Mouse (Mus musculus) liver, embryonic 13.5 days (tissue): Measurements from ENCODE around the gene Nprl2. TPM values are rescaled to one million over a fixed set of nuclear protein-coding genes. Genes with fewer than 3 reads are reported as not detected.

Experiments
- ATAC-seq: fragments of 200-750 bp; cut with Nextera tagmentation; 2 replicates; pipeline ENCODE4 v1.8.0; 2017; ENCODE audit warnings: low read depth, mild to moderate bottlenecking, moderate number of reproducible peaks, moderate library complexity
- DNase-seq: peaks from one replicate; pipeline ENCODE4 v3.0.0; 2022
- H3K27ac ChIP-seq: fragments of 300-500 bp; sonication (generic); 2 replicates; pipeline ENCODE4 v1.5.1; 2015; ENCODE audit warnings: moderate library complexity, mild to moderate bottlenecking, inconsistent platforms
- H3K27me3 ChIP-seq: fragments of 300-500 bp; sonication (generic); 2 replicates; pipeline ENCODE4 v1.6.1; 2015; ENCODE audit warnings: mild to moderate bottlenecking, inconsistent platforms
- H3K36me3 ChIP-seq: fragments of 300-500 bp; sonication (generic); 2 replicates; pipeline ENCODE4 v1.6.1; 2015; ENCODE audit warnings: mild to moderate bottlenecking, inconsistent platforms
- H3K4me1 ChIP-seq: fragments of 300-500 bp; sonication (generic); replicated peaks from 2 replicates; pipeline ENCODE4 v1.6.1; 2015; ENCODE audit warnings: inconsistent platforms
- H3K4me2 ChIP-seq: fragments of 300-500 bp; sonication (generic); 2 replicates; pipeline ENCODE4 v1.6.1; 2015; ENCODE audit warnings: inconsistent platforms, mild to moderate bottlenecking, moderate library complexity
- H3K4me3 ChIP-seq: fragments of 300-500 bp; sonication (generic); replicated peaks from 2 replicates; pipeline ENCODE4 v1.5.1; 2015; ENCODE audit warnings: mild to moderate bottlenecking, inconsistent platforms
- H3K9ac ChIP-seq: fragments of 300-500 bp; sonication (generic); 2 replicates; pipeline ENCODE4 v1.6.1; 2015; ENCODE audit warnings: mild to moderate bottlenecking, inconsistent platforms
- H3K9me3 ChIP-seq: fragments of 300-500 bp; sonication (generic); replicated peaks from 2 replicates; pipeline ENCODE4 v1.6.1; 2016; ENCODE audit warnings: inconsistent platforms
- WGBS: fragments of 180-500 bp; shearing (Covaris S2); methylation state at CpG from one replicate; pipeline ENCODE4 v1.1.7; 2015; ENCODE audit not compliant: insufficient replicate concordance; 5-methylcytosine and 5-hydroxymethylcytosine counted together
- polyA plus RNA-seq: library from polyadenylated mRNA; unstranded; fragments of >200 nt; fragmentation: Nextera tagmentation; extraction: Ambion mirVana; gene quantifications from 2 replicates; pipeline ENCODE4 v1.2.1, GENCODE M21; 2015

Gene Nprl2
- polyA plus RNA-seq, 1 experiment from 2014 or later = 14.3 TPM

DNA sequence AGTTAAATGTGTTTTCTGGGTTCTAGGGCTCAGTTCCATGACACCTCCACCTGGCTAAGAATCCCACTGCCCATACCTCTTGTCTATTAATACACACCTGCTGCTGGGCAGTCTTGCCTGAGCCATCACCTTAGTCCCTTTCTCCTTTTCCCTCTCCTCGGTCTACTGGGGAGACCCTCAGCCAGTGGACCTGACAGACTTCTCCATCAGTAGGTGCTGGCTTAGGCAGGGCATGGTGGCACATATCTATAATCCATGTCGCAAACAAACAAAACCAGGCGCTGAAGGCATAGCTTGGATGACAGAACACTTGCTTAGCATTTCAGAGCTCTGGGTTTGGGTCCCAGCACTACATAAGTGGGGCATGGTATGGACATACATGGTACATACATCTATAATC is 3.3 kb upstream of the Nprl2 start:
- Histone ChIP-seq H3K4me1 (peaks cover 63% of the 10 kb centered on the region), H3K4me3 (no peak overlapping the region), H3K4me2 (no peak overlapping the region), H3K36me3 (peaks cover 46% of the 10 kb centered on the region), H3K27ac (no peak overlapping the region), H3K9me3 (no peaks in the 10 kb centered on the region), H3K27me3 (no peaks in the 10 kb centered on the region), H3K9ac (no peak overlapping the region)
- ATAC-seq (no peak), DNase-seq (no peak)
- WGBS = 83% methylated on average over 3 of the region's 3 CpGs

DNA sequence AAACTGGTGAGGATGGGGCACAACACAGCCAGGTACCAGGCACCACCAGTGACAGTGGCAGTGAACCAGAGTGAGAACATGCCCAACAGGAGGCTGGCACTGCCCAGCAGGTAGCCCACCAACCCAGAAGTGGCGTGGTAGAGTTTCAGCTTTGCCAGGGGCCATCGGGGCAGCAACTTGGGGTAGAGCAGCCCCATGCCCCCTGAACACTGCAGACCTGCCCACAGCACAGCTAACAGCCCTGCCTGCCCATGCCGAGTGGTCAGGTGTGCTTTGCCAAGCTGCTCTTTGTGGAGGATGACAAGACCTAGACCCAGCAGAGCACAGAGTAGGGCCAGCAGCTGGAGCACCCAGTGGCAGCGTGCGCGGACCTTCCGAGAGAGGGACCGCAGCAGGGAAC is 2.1 kb upstream of the Nprl2 start:
- Histone ChIP-seq H3K4me2 (no peak overlapping the region), H3K4me1 (peaks cover 58% of the 10 kb centered on the region), H3K27me3 (no peaks in the 10 kb centered on the region), H3K27ac (no peak overlapping the region), H3K36me3 (peaks cover 58% of the 10 kb centered on the region), H3K9me3 (no peaks in the 10 kb centered on the region), H3K4me3 (no peak overlapping the region), H3K9ac (no peak overlapping the region)
- WGBS = 93% methylated on average over 8 of the region's 8 CpGs
- no peak for ATAC-seq
- no peak for DNase-seq

DNA sequence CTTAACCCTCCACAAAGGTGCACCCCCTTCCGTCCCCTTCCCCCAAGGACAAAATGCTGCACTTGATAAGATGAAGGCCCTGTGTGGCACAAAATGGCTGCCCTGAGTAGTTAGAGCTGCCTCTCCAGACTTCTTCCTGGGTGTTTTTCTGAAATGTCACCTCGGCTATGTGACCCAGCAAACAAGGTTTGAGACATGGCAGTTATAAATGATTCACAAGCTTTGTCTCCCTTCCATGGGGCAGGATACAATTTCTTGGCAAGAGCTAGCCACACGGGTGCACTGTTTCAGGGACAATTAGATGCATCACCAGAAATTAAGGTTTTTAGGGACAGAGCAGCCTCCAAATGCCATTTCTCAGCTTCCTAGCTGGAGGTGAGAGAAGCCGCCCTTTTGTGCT is 1.6 kb upstream of the Nprl2 start:
- H3K27ac ChIP-seq = peak overlapping the region; percentile 63; the same call in 1 of the 2 replicates
- no peaks in the 10 kb centered on the region for H3K27me3 ChIP-seq
- no peak for ATAC-seq
- H3K36me3 ChIP-seq = peaks cover 61% of the 10 kb centered on the region
- no peak overlapping the region for H3K4me3 ChIP-seq
- 62% methylated on average over 4 of the region's 4 CpGs for WGBS
- H3K9me3 ChIP-seq = no peaks in the 10 kb centered on the region
- no peak for DNase-seq
- H3K9ac ChIP-seq = no peak overlapping the region
- peak overlapping the region; percentile 93 for H3K4me2 ChIP-seq
- peaks cover 55% of the 10 kb centered on the region for H3K4me1 ChIP-seq

- WGBS = 41% methylated on average over 10 of the region's 10 CpGs
- Histone ChIP-seq H3K27ac (peak overlapping the region; percentile 63), H3K36me3 (peaks cover 61% of the 10 kb centered on the region)
These were observed 1.0 kb upstream of the Nprl2 start for GRCm38 (mm10) chr9:107541005-107541404.

GRCm38 (mm10) chr9:107542352-107542686 is 293 bp downstream of the Nprl2 start:
- peaks cover 51% of the 10 kb centered on the region for H3K36me3 ChIP-seq
- peak overlapping the region; percentile 79 for H3K9ac ChIP-seq
- peak overlapping the region; percentile 74 for H3K4me3 ChIP-seq

More at GRCm38 (mm10) chr9:107541005-107541404, 1.0 kb upstream of the Nprl2 start:
- H3K4me2 ChIP-seq = peak overlapping the region; percentile 93
- no peaks in the 10 kb centered on the region for H3K27me3 ChIP-seq
- no peaks in the 10 kb centered on the region for H3K9me3 ChIP-seq
- peaks cover 52% of the 10 kb centered on the region for H3K4me1 ChIP-seq
- ATAC-seq (no peak), DNase-seq (no peak)
- peak overlapping the region; percentile 74 for H3K4me3 ChIP-seq
- peak overlapping the region; percentile 79; the same call in 1 of the 2 replicates for H3K9ac ChIP-seq

GRCm38 (mm10) chr9:107542721-107543120 is 695 bp downstream of the Nprl2 start:
- Histone ChIP-seq H3K27ac (peak overlapping the region; percentile 80), H3K9me3 (no peaks in the 10 kb centered on the region), H3K36me3 (peaks cover 47% of the 10 kb centered on the region), H3K4me2 (peak overlapping the region; percentile 93), H3K9ac (peak overlapping the region; percentile 79), H3K4me1 (peaks cover 52% of the 10 kb centered on the region), H3K4me3 (peak overlapping the region; percentile 74), H3K27me3 (no peaks in the 10 kb centered on the region)
- ATAC-seq (no peak), DNase-seq (no peak)
- WGBS = 45% methylated on average over 8 of the region's 8 CpGs

More at GRCm38 (mm10) chr9:107542352-107542686, 293 bp downstream of the Nprl2 start:
- 2% methylated on average over 11 of the region's 11 CpGs for WGBS
- ATAC-seq (0 out of 2 replicates have a peak, but pooled peaks have one; percentile 9), DNase-seq (no peak)
- H3K4me1 ChIP-seq = peaks cover 52% of the 10 kb centered on the region
- no peaks in the 10 kb centered on the region for H3K27me3 ChIP-seq
- peak overlapping the region; percentile 80 for H3K27ac ChIP-seq
- H3K4me2 ChIP-seq = peak overlapping the region; percentile 93
- H3K9me3 ChIP-seq = no peaks in the 10 kb centered on the region

GRCm38 (mm10) chr9:107543299-107543698 is 1.3 kb downstream of the Nprl2 start:
- no peak for DNase-seq
- Histone ChIP-seq H3K9me3 (no peaks in the 10 kb centered on the region), H3K4me2 (peak overlapping the region; percentile 93; the same call in 1 of the 2 replicates), H3K9ac (0 out of 2 replicates have a peak overlapping the region, but pooled peaks have one; percentile 79), H3K27me3 (peaks cover 2% of the 10 kb centered on the region; the same call in 1 of the 2 replicates), H3K36me3 (peaks cover 41% of the 10 kb centered on the region), H3K4me3 (no peak overlapping the region), H3K4me1 (peaks cover 55% of the 10 kb centered on the region), H3K27ac (no peak overlapping the region)
- no peak for ATAC-seq
- WGBS = 77% methylated on average over 11 of the region's 11 CpGs

GRCm38 (mm10) chr9:107544196-107544700 is 2.2 kb downstream of the Nprl2 start:
- H3K27ac ChIP-seq = no peak overlapping the region
- no peak for DNase-seq

GRCm38 (mm10) chr9:107544729-107545128 is 2.7 kb downstream of the Nprl2 start:
- Histone ChIP-seq H3K9ac (no peak overlapping the region), H3K4me3 (no peak overlapping the region), H3K27me3 (peaks cover 16% of the 10 kb centered on the region; the same call in 1 of the 2 replicates), H3K4me2 (no peak overlapping the region), H3K36me3 (peaks cover 27% of the 10 kb centered on the region), H3K27ac (no peak overlapping the region), H3K4me1 (peaks cover 50% of the 10 kb centered on the region), H3K9me3 (no peaks in the 10 kb centered on the region)
- no peak for DNase-seq
- WGBS = 89% methylated on average over 12 of the region's 12 CpGs
- no peak for ATAC-seq

More at GRCm38 (mm10) chr9:107544196-107544700, 2.2 kb downstream of the Nprl2 start:
- WGBS = 89% methylated on average over 17 of the region's 17 CpGs
- no peak for ATAC-seq
- no peak overlapping the region for H3K9ac ChIP-seq
- H3K4me3 ChIP-seq = no peak overlapping the region
- H3K9me3 ChIP-seq = no peaks in the 10 kb centered on the region
- H3K36me3 ChIP-seq = peaks cover 32% of the 10 kb centered on the region
- peaks cover 11% of the 10 kb centered on the region; the same call in 1 of the 2 replicates for H3K27me3 ChIP-seq
- peaks cover 50% of the 10 kb centered on the region for H3K4me1 ChIP-seq
- no peak overlapping the region for H3K4me2 ChIP-seq

GRCm38 (mm10) chr9:107545199-107545598 is 3.2 kb downstream of the Nprl2 start:
- no peak overlapping the region for H3K9ac ChIP-seq
- DNase-seq (no peak), ATAC-seq (no peak)
- no peak overlapping the region for H3K27ac ChIP-seq
- no peak overlapping the region for H3K4me3 ChIP-seq
- H3K36me3 ChIP-seq = peaks cover 22% of the 10 kb centered on the region
- H3K4me2 ChIP-seq = no peak overlapping the region
- H3K9me3 ChIP-seq = no peaks in the 10 kb centered on the region
- H3K4me1 ChIP-seq = peaks cover 52% of the 10 kb centered on the region
- 79% methylated on average over 10 of the region's 10 CpGs for WGBS
- peaks cover 21% of the 10 kb centered on the region; the same call in 1 of the 2 replicates for H3K27me3 ChIP-seq

GRCm38 (mm10) chr9:107545602-107546001 is 3.6 kb downstream of the Nprl2 start:
- H3K4me1 ChIP-seq = peaks cover 54% of the 10 kb centered on the region
- no peak overlapping the region for H3K4me3 ChIP-seq
- WGBS = 3% methylated on average over 3 of the region's 3 CpGs
- no peak overlapping the region for H3K27ac ChIP-seq
- H3K27me3 ChIP-seq = peaks cover 25% of the 10 kb centered on the region
- ATAC-seq (no peak), DNase-seq (peak; percentile 64)
- no peak overlapping the region for H3K4me2 ChIP-seq
- H3K9me3 ChIP-seq = no peaks in the 10 kb centered on the region
- H3K9ac ChIP-seq = no peak overlapping the region
- peaks cover 19% of the 10 kb centered on the region for H3K36me3 ChIP-seq

- DNase-seq (peak; percentile 85), ATAC-seq (peak; percentile 67)
- Histone ChIP-seq H3K36me3 (peaks cover 19% of the 10 kb centered on the region), H3K4me1 (peaks cover 57% of the 10 kb centered on the region), H3K27ac (0 out of 2 replicates have a peak within 1 kb of the TSS, but pooled peaks have one; percentile 13), H3K9ac (0 out of 2 replicates have a peak within 1 kb of the TSS, but pooled peaks have one; percentile 47), H3K27me3 (peaks cover 39% of the 10 kb centered on the region), H3K4me2 (peak within 1 kb of the TSS; percentile 53), H3K4me3 (peak within 1 kb of the TSS; percentile 7; the same call in 1 of the 2 replicates), H3K9me3 (no peaks in the 10 kb centered on the region)
- WGBS = 5% methylated on average over 20 of the region's 20 CpGs
These were observed 5.0 kb downstream of the Nprl2 start, which contains the start of gene Zmynd10 for GRCm38 (mm10) chr9:107547026-107547425. Gene Zmynd10, plus strand, starts transcription at chr9:107547298.
